Mouse (Mus musculus) MEL (cell line): ENCODE data around the gene Casc3. TPM values are rescaled to one million over a fixed set of nuclear protein-coding genes. Genes with fewer than 3 reads are reported as not detected.

ENCODE experiments used
- DNase-seq: peaks from one replicate; pipeline ENCODE4 v3.0.0; 2011; ENCODE audit warnings: low read depth, low spot score
- H3K27ac ChIP-seq: 2 replicates; pipeline ENCODE4 v1.5.1; 2012; ENCODE audit warnings: low read depth, mild to moderate bottlenecking, control low read depth, low read length, moderate library complexity; ENCODE audit not compliant: control insufficient read depth
- H3K27me3 ChIP-seq, 2 experiments: fragments of 150-350 bp in 1 of 2; sonication (generic) in 1 of 2; 2 replicates each; pipeline ENCODE4 v1.6.1; 2012; ENCODE audit warnings: low read length in 2 of 2, mild to moderate bottlenecking in 2 of 2, improper control_type of control experiment in 1 of 2, moderate library complexity in 1 of 2; ENCODE audit not compliant: insufficient read depth in 2 of 2, control insufficient read depth in 1 of 2
- H3K36me3 ChIP-seq, 2 experiments: 2 replicates each; pipeline ENCODE4 v1.6.1; 2012 to 2014; ENCODE audit warnings: low read length in 2 of 2, improper control_type of control experiment in 1 of 2, inconsistent platforms in 1 of 2, mild to moderate bottlenecking in 1 of 2; ENCODE audit not compliant: insufficient read depth in 2 of 2, control insufficient read depth in 1 of 2
- H3K4me1 ChIP-seq, 2 experiments: fragments of 150-350 bp in 1 of 2; sonication (generic) in 1 of 2; 2 replicates each; pipeline ENCODE4 v1.6.1; 2012; ENCODE audit warnings: low read length in 2 of 2, improper control_type of control experiment in 1 of 2, mild to moderate bottlenecking in 1 of 2; ENCODE audit not compliant: insufficient read depth in 2 of 2, control insufficient read depth in 1 of 2
- H3K4me3 ChIP-seq, 2 experiments: fragments of 150-350 bp in 1 of 2; sonication (generic) in 1 of 2; 2 replicates each; pipeline ENCODE4 v1.5.1; 2012; ENCODE audit warnings: low read depth in 2 of 2, low read length in 2 of 2, mild to moderate bottlenecking in 2 of 2, moderate library complexity in 2 of 2, control low read depth in 1 of 2, improper control_type of control experiment in 1 of 2; ENCODE audit not compliant: control insufficient read depth in 1 of 2, insufficient read depth in 1 of 2
- H3K79me2 ChIP-seq: 2 replicates; pipeline ENCODE4 v1.6.1; 2012; ENCODE audit warnings: mild to moderate bottlenecking, low read length, moderate library complexity; ENCODE audit not compliant: control insufficient read depth, poor library complexity, insufficient read depth
- H3K9ac ChIP-seq: 2 replicates; pipeline ENCODE4 v1.6.1; 2012; ENCODE audit warnings: low read depth, mild to moderate bottlenecking, control low read depth, low read length, moderate library complexity; ENCODE audit not compliant: control insufficient read depth, poor library complexity, severe bottlenecking
- H3K9me3 ChIP-seq: fragments of 150-350 bp; sonication (generic); replicated peaks from 2 replicates; pipeline ENCODE4 v1.6.1; 2012; ENCODE audit warnings: mild to moderate bottlenecking, low read length, improper control_type of control experiment, moderate library complexity; ENCODE audit not compliant: insufficient read depth
- BHLHE40 ChIP-seq: IDR thresholded peaks from 2 replicates; pipeline ENCODE4 v1.6.1; 2012; ENCODE audit warnings: low read depth, mild to moderate bottlenecking, inconsistent platforms, low read length, improper control_type of control experiment, borderline replicate concordance
- CHD1 ChIP-seq: IDR thresholded peaks from 2 replicates; pipeline ENCODE4 v1.6.1; 2012; ENCODE audit warnings: low read depth, mild to moderate bottlenecking, inconsistent platforms, low read length, improper control_type of control experiment
- CHD2 ChIP-seq: IDR thresholded peaks from 2 replicates; pipeline ENCODE4 v1.6.1; 2011; ENCODE audit warnings: low read length, improper control_type of control experiment
- CTCF ChIP-seq, 3 experiments: IDR thresholded peaks in 2 of 3; conservative IDR thresholded peaks in 1 of 3; 2 replicates each; pipeline ENCODE4 v1.5.1; 2011 to 2012; ENCODE audit warnings: low read length in 3 of 3, low read depth in 2 of 3, mild to moderate bottlenecking in 2 of 3, improper control_type of control experiment in 1 of 3, inconsistent platforms in 1 of 3, mixed read lengths in 1 of 3, moderate library complexity in 1 of 3; ENCODE audit not compliant: control insufficient read depth in 1 of 3, insufficient read depth in 1 of 3, poor library complexity in 1 of 3, severe bottlenecking in 1 of 3
- E2F4 ChIP-seq: IDR thresholded peaks from 2 replicates; pipeline ENCODE4 v1.6.1; 2011; ENCODE audit warnings: low read depth, low read length, improper control_type of control experiment, borderline replicate concordance
- ELF1 ChIP-seq: IDR thresholded peaks from 2 replicates; pipeline ENCODE4 v1.6.1; 2014; ENCODE audit warnings: low read depth, mild to moderate bottlenecking, inconsistent platforms, low read length, improper control_type of control experiment, moderate library complexity
- EP300 ChIP-seq, 2 experiments: IDR thresholded peaks; 2 replicates each; pipeline ENCODE4 v1.6.1; 2011; ENCODE audit warnings: improper control_type of control experiment in 2 of 2, low read length in 2 of 2, low read depth in 1 of 2, mild to moderate bottlenecking in 1 of 2
- ETS1 ChIP-seq: IDR thresholded peaks from 2 replicates; pipeline ENCODE4 v1.6.1; 2012; ENCODE audit warnings: low read depth, mild to moderate bottlenecking, inconsistent platforms, low read length, improper control_type of control experiment, moderate library complexity
- GABPA ChIP-seq: IDR thresholded peaks from 2 replicates; pipeline ENCODE4 v1.6.1; 2012; ENCODE audit warnings: low read depth, mild to moderate bottlenecking, inconsistent platforms, low read length, improper control_type of control experiment, moderate library complexity
- GATA1 ChIP-seq: IDR thresholded peaks from 2 replicates; pipeline ENCODE4 v1.6.1; 2011; ENCODE audit warnings: low read depth, low read length, improper control_type of control experiment
- KAT2A ChIP-seq: conservative IDR thresholded peaks from 2 replicates; pipeline ENCODE4 v1.6.1; 2012; ENCODE audit warnings: low read depth, low read length, improper control_type of control experiment, inconsistent platforms
- MAFK ChIP-seq: IDR thresholded peaks from 2 replicates; pipeline ENCODE4 v1.6.1; 2011; ENCODE audit warnings: low read depth, mild to moderate bottlenecking, low read length, improper control_type of control experiment, borderline replicate concordance
- MAX ChIP-seq: IDR thresholded peaks from 2 replicates; pipeline ENCODE4 v1.6.1; 2011; ENCODE audit warnings: low read length, improper control_type of control experiment
- MAZ ChIP-seq: IDR thresholded peaks from 2 replicates; pipeline ENCODE4 v1.6.1; 2012; ENCODE audit warnings: low read depth, mild to moderate bottlenecking, inconsistent platforms, low read length, improper control_type of control experiment
- MEF2A ChIP-seq: IDR thresholded peaks from 2 replicates; pipeline ENCODE4 v1.6.1; 2014; ENCODE audit warnings: low read depth, mild to moderate bottlenecking, inconsistent platforms, low read length, improper control_type of control experiment; ENCODE audit not compliant: poor library complexity, insufficient replicate concordance, severe bottlenecking; ENCODE audit errors: extremely low read depth
- MXI1 ChIP-seq: IDR thresholded peaks from 2 replicates; pipeline ENCODE4 v1.6.1; 2011; ENCODE audit warnings: mild to moderate bottlenecking, low read depth, low read length, improper control_type of control experiment
- MYB ChIP-seq: IDR thresholded peaks from 2 replicates; pipeline ENCODE4 v1.6.1; 2011; ENCODE audit warnings: mild to moderate bottlenecking, low read depth, low read length, improper control_type of control experiment
- MYC ChIP-seq: IDR thresholded peaks from 2 replicates; pipeline ENCODE4 v1.6.1; 2011; ENCODE audit warnings: low read depth, mild to moderate bottlenecking, low read length, improper control_type of control experiment, moderate library complexity
- NELFE ChIP-seq: IDR thresholded peaks from 2 replicates; pipeline ENCODE4 v1.6.1; 2011; ENCODE audit warnings: low read depth, low read length, improper control_type of control experiment
- NRF1 ChIP-seq: IDR thresholded peaks from 2 replicates; pipeline ENCODE4 v1.6.1; 2014; ENCODE audit warnings: low read depth, mild to moderate bottlenecking, inconsistent platforms, low read length, improper control_type of control experiment, moderate library complexity; ENCODE audit not compliant: poor library complexity, insufficient read depth, severe bottlenecking
- POLR2A ChIP-seq, 2 experiments: IDR thresholded peaks; 2 replicates each; pipeline ENCODE4 v1.6.1; 2011 to 2012; ENCODE audit warnings: low read length in 2 of 2, mild to moderate bottlenecking in 2 of 2, control low read depth in 1 of 2, improper control_type of control experiment in 1 of 2, low read depth in 1 of 2, moderate library complexity in 1 of 2; ENCODE audit not compliant: control insufficient read depth in 1 of 2, insufficient read depth in 1 of 2, poor library complexity in 1 of 2
- POLR2AphosphoS2 ChIP-seq: IDR thresholded peaks from 2 replicates; pipeline ENCODE4 v1.6.1; 2011; ENCODE audit warnings: low read length, improper control_type of control experiment
- POLR2AphosphoS5 ChIP-seq: IDR thresholded peaks from 2 replicates; pipeline ENCODE4 v1.6.1; 2012; ENCODE audit warnings: low read depth, borderline replicate concordance, mild to moderate bottlenecking, inconsistent platforms, low read length, moderate library complexity, mixed read lengths
- RAD21 ChIP-seq: IDR thresholded peaks from 2 replicates; pipeline ENCODE4 v1.6.1; 2011; ENCODE audit warnings: mild to moderate bottlenecking, low read depth, low read length, improper control_type of control experiment
- RCOR1 ChIP-seq: IDR thresholded peaks from 2 replicates; pipeline ENCODE4 v1.6.1; 2012; ENCODE audit warnings: low read depth, mild to moderate bottlenecking, inconsistent platforms, low read length, improper control_type of control experiment
- SIN3A ChIP-seq: IDR thresholded peaks from 2 replicates; pipeline ENCODE4 v1.6.1; 2012; ENCODE audit warnings: low read length, improper control_type of control experiment, inconsistent platforms
- SMC3 ChIP-seq: IDR thresholded peaks from 2 replicates; pipeline ENCODE4 v1.6.1; 2011; ENCODE audit warnings: low read depth, low read length, improper control_type of control experiment
- TAL1 ChIP-seq: IDR thresholded peaks from 2 replicates; pipeline ENCODE4 v1.6.1; 2012; ENCODE audit warnings: mild to moderate bottlenecking, inconsistent platforms, low read length, moderate library complexity, mixed read lengths
- TBP ChIP-seq: IDR thresholded peaks from 2 replicates; pipeline ENCODE4 v1.8.0; 2011; ENCODE audit warnings: low read depth, low read length, improper control_type of control experiment
- TCF12 ChIP-seq: IDR thresholded peaks from 2 replicates; pipeline ENCODE4 v1.6.1; 2014; ENCODE audit warnings: low read depth, mild to moderate bottlenecking, inconsistent platforms, low read length, improper control_type of control experiment, moderate library complexity
- UBTF ChIP-seq: IDR thresholded peaks from 2 replicates; pipeline ENCODE4 v1.6.1; 2012; ENCODE audit warnings: low read depth, mild to moderate bottlenecking, inconsistent platforms, low read length, improper control_type of control experiment, moderate library complexity, borderline replicate concordance; ENCODE audit not compliant: insufficient read depth
- USF1 ChIP-seq: IDR thresholded peaks from 2 replicates; pipeline ENCODE4 v1.6.1; 2014; ENCODE audit warnings: low read depth, mild to moderate bottlenecking, inconsistent platforms, low read length, improper control_type of control experiment, moderate library complexity
- USF2 ChIP-seq, 2 experiments: IDR thresholded peaks; 2 replicates each; pipeline ENCODE4 v1.6.1; 2011 to 2012; ENCODE audit warnings: improper control_type of control experiment in 2 of 2, low read length in 2 of 2, borderline replicate concordance in 1 of 2, inconsistent platforms in 1 of 2, low read depth in 1 of 2, mild to moderate bottlenecking in 1 of 2; ENCODE audit not compliant: insufficient read depth in 1 of 2
- ZC3H11A ChIP-seq: IDR thresholded peaks from 2 replicates; pipeline ENCODE4 v1.6.1; 2012; ENCODE audit warnings: low read depth, mild to moderate bottlenecking, inconsistent platforms, low read length, improper control_type of control experiment
- ZKSCAN1 ChIP-seq: IDR thresholded peaks from 2 replicates; pipeline ENCODE4 v1.6.1; 2012; ENCODE audit warnings: low read depth, mild to moderate bottlenecking, inconsistent platforms, low read length, improper control_type of control experiment, moderate library complexity
- ZMIZ1 ChIP-seq: IDR thresholded peaks from 2 replicates; pipeline ENCODE4 v1.6.1; 2012; ENCODE audit warnings: low read depth, mild to moderate bottlenecking, inconsistent platforms, low read length, improper control_type of control experiment, moderate library complexity
- ZNF384 ChIP-seq: IDR thresholded peaks from 2 replicates; pipeline ENCODE4 v1.6.1; 2012; ENCODE audit warnings: low read depth, mild to moderate bottlenecking, inconsistent platforms, low read length, improper control_type of control experiment
- polyA plus RNA-seq, 2 experiments: library from polyadenylated mRNA; stranded (reverse) in 1 of 2; unstranded in 1 of 2; fragments of >175 nt in 1 of 2; fragments of >200 nt in 1 of 2; gene quantifications; 2 replicates each; pipeline versions ENCODE4 v1.2.1 to v1.2.4; 2012; ENCODE audit warnings: low replicate concordance in 2 of 2, low read depth in 1 of 2; ENCODE audit not compliant: insufficient read length in 2 of 2, insufficient read depth in 1 of 2, missing spikeins in 1 of 2
- total RNA-seq: library from RNA; depleted of rRNA; stranded (reverse); fragments of 300-350 nt; gene quantifications from 2 replicates; pipeline ENCODE4 v1.2.3, GENCODE M21; 2012

Gene Casc3
- total and polyA plus RNA-seq, 3 experiments = 18.2 to 61.0 (median 58.6) TPM

GRCm38 (mm10) chr11:98785772-98786281, 18.9 kb upstream of the Casc3 start:
- Histone ChIP-seq H3K79me2 (peaks cover 5% of the 10 kb centered on the region; the same call in 1 of the 2 replicates), H3K27me3 (no peaks in the 10 kb centered on the region), H3K36me3 (peaks cover 0 to 37% of the 10 kb centered on the region in 2 experiments; a peak in 2 of 4 replicates), H3K9ac (peak overlapping the region; percentile 45), H3K27ac (no peak overlapping the region), H3K9me3 (no peaks in the 10 kb centered on the region), H3K4me1 (peaks cover 10 to 47% of the 10 kb centered on the region in 2 experiments), H3K4me3 (peak overlapping the region; percentile 10 to 42)
- DNase-seq = peak; percentile 62
- TF ChIP-seq CHD2 = no peak
- TF ChIP-seq MXI1 = peak; percentile 67
- TF ChIP-seq MYC = 0 out of 2 replicates have a peak, but pooled peaks have one; percentile 31
- TF ChIP-seq ZNF384 = no peak
- TF ChIP-seq ETS1 = peak; percentile 53
- TF ChIP-seq SIN3A = peak; percentile 88
- no peak for TF ChIP-seq USF2 (IDR thresholded peaks at IDR 0.05; ENCODE audit: borderline replicate concordance in 1 of 2, insufficient read depth in 1 of 2, low read depth in 1 of 2, low read length in 2 of 2)
- TF ChIP-seq CHD1 = no peak
- no peak for TF ChIP-seq KAT2A
- TF ChIP-seq ZKSCAN1 = no peak
- TF ChIP-seq MYB = no peak
- TF ChIP-seq TCF12 = 0 out of 2 replicates have a peak, but pooled peaks have one; percentile 20
- no peak for TF ChIP-seq MEF2A
- TF ChIP-seq NELFE = no peak
- 0 out of 2 replicates have a peak, but pooled peaks have one; percentile 27 for TF ChIP-seq MAX
- no peak for TF ChIP-seq POLR2AphosphoS5
- TF ChIP-seq RAD21 = peak; percentile 19
- no peak for TF ChIP-seq EP300 (IDR thresholded peaks at IDR 0.05; ENCODE audit: low read depth in 1 of 2, low read length in 2 of 2)
- no peak for TF ChIP-seq GABPA
- TF ChIP-seq MAFK = no peak
- no peak for TF ChIP-seq ELF1
- TF ChIP-seq ZMIZ1 = no peak
- TF ChIP-seq MAZ = peak; percentile 26; the same call in 1 of the 2 replicates
- peak; percentile 73; the same call in 1 of the 2 replicates for TF ChIP-seq RCOR1
- no peak for TF ChIP-seq USF1
- peak; percentile 20 to 66 (median 61); a peak in 5 of 6 replicates for TF ChIP-seq CTCF (IDR thresholded peaks at IDR 0.05 in 2 of 3, conservative IDR thresholded peaks at IDR 0.05 in 1 of 3; ENCODE audit: control insufficient read depth in 1 of 3, insufficient read depth in 1 of 3, low read depth in 2 of 3, low read length in 3 of 3, poor library complexity in 1 of 3, severe bottlenecking in 1 of 3)
- TF ChIP-seq GATA1 = no peak
- no peak for TF ChIP-seq UBTF
- 0 out of 2 replicates have a peak, but pooled peaks have one; percentile 12 for TF ChIP-seq ZC3H11A
- TF ChIP-seq TBP = no peak
- TF ChIP-seq SMC3 = peak; percentile 9
- TF ChIP-seq BHLHE40 = 0 out of 2 replicates have a peak, but pooled peaks have one; percentile 12
- no peak for TF ChIP-seq POLR2AphosphoS2
- no peak for TF ChIP-seq NRF1
- TF ChIP-seq POLR2A (IDR thresholded peaks at IDR 0.05; ENCODE audit: control insufficient read depth in 1 of 2, insufficient read depth in 1 of 2, low read depth in 1 of 2, low read length in 2 of 2, poor library complexity in 1 of 2) = no peak
- TF ChIP-seq TAL1 = no peak
- TF ChIP-seq E2F4 = no peak
